Mouse (Mus musculus): ENCODE results near the gene Tenm4. TPM values are rescaled to one million over a fixed set of nuclear protein-coding genes. Genes with fewer than 3 reads are reported as not detected.

Tenm4 gene
- polyA plus RNA-seq, 1 experiment from 2014 or later: 5.4 TPM

DNA sequence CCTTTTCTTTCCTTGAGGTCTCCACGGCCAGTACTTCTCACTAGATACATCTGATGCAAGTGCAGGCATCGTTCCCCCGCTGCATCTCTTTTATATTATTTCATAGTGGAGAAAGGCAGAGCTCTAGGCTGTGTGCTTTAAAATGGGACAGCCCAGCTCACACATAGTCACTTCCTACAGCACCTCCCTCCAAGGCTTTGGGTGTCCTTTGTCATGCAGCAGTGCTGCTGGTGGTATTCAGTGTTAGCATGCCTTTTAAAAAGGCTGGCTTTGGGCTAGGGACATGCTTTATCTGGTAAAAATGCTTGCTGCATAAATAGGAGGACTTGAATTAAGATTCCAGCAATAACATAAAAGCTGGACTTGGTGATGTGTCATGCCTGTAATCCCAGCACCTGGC is 499.0 kb downstream of the Tenm4 start:
- DNase-seq (ENCODE audit: low read depth, low spot score) (no peak), ATAC-seq (no peak)
- no peaks in the 10 kb centered on the region for H3K27me3 ChIP-seq
- in situ Hi-C loops (cut with MboI; ENCODE audit: low pct_unique_long_range_greater_than_20kb): no loop called here
- no peak for TF ChIP-seq CTCF (IDR thresholded peaks at IDR 0.05)
- CTCF ChIA-PET: interaction anchor here (1.1 to 2.1 kb wide), 3 partner anchors 9 to 244 kb away, joined by 3 to 5 read pairs (median 4); no protein-coding TSS in a partner anchor
- POLR2A ChIA-PET: no interaction called here

GRCm38 (mm10) chr7:96672322-96672914 is 501.4 kb downstream of the Tenm4 start:
- DNase-seq (ENCODE audit: low read depth, low spot score) (peak; percentile 41), ATAC-seq (peak; percentile 37)
- H3K27me3 ChIP-seq: no peaks in the 10 kb centered on the region
- ChIA-PET POLR2A (interaction anchor here (0.6 to 0.7 kb wide), 2 partner anchors 86 to 97 kb away, joined by 3 read pairs; no protein-coding TSS in a partner anchor), CTCF (interaction anchor here (1.5 to 2.1 kb wide), 2 partner anchors 239 to 242 kb away, joined by 3 to 5 read pairs; no protein-coding TSS in a partner anchor)
- in situ Hi-C loops (cut with MboI; ENCODE audit: low pct_unique_long_range_greater_than_20kb): no loop called here
- TF ChIP-seq CTCF (IDR thresholded peaks at IDR 0.05): no peak

DNA sequence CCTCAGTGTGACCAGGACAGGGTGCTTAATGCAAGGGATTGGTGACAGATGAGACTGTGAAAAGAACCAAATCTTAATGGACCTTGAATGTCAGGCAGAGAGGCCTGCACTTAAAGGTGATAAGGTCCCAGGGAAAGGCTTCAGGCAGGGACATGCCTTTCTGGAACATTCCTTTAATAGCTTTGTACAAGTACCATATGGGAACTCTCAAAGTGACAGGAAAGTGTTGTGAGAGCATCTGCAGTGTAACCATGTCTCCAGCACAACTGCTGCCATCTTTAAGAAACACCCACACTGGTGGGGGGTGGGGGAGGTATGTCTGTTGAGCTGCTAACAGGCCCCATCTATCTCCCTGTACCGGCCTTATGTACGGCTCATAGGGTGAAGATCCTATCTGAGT is 506.0 kb downstream of the Tenm4 start:
- POLR2A ChIA-PET: no interaction called here
- in situ Hi-C loops (cut with MboI; ENCODE audit: low pct_unique_long_range_greater_than_20kb): no loop called here
- ATAC-seq: no peak
- CTCF ChIA-PET: interaction anchor here (1.7 kb wide), 1 partner anchor 20 kb away, joined by 6 read pairs; no protein-coding TSS in a partner anchor
- TF ChIP-seq CTCF (IDR thresholded peaks at IDR 0.05): no peak
- no peak for DNase-seq (ENCODE audit: low read depth, low spot score)
- H3K27me3 ChIP-seq: no peaks in the 10 kb centered on the region

GRCm38 (mm10) chr7:96678236-96678635 is 507.2 kb downstream of the Tenm4 start:
- no peak for ATAC-seq
- CTCF ChIA-PET: no interaction called here
- POLR2A ChIA-PET: no interaction called here
- TF ChIP-seq CTCF (IDR thresholded peaks at IDR 0.05): no peak
- in situ Hi-C loops (cut with MboI; ENCODE audit: low pct_unique_long_range_greater_than_20kb): no loop called here
- DNase-seq (ENCODE audit: low read depth, low spot score): no peak
- no peaks in the 10 kb centered on the region for H3K27me3 ChIP-seq

DNA sequence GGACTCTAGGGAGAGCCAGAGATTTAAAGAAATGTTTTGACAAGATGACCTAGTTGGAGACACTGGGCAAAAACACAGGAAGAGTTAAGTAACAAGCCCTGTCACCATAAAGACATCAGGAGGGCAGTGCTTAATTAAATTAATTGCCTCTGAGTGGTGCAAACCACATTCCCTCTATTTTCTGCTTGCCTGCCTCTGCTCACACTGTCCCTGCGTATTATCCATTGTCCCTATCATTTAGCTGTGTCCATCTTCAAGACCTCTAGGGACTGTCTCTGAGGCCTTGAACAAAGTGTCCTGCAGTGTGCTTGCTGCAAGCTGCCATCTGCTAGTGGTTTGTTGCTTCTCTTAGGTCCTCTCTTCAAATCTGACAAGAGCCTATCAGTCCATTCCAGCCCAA is 508.7 kb downstream of the Tenm4 start:
- no peak for DNase-seq (ENCODE audit: low read depth, low spot score)
- ChIA-PET CTCF (interaction anchor here (1.0 to 1.1 kb wide), 2 partner anchors 8 to 11 kb away, joined by 3 read pairs; no protein-coding TSS in a partner anchor), POLR2A (no interaction called here)
- TF ChIP-seq CTCF (IDR thresholded peaks at IDR 0.05): no peak
- in situ Hi-C loops (cut with MboI; ENCODE audit: low pct_unique_long_range_greater_than_20kb): no loop called here
- H3K27me3 ChIP-seq: no peaks in the 10 kb centered on the region
- ATAC-seq: no peak

- POLR2A ChIA-PET: no interaction called here
- CTCF ChIA-PET: interaction anchor here (0.5 to 1.1 kb wide), 3 partner anchors 8 to 1010 kb away, joined by 3 read pairs; no protein-coding TSS in a partner anchor
- TF ChIP-seq CTCF (IDR thresholded peaks at IDR 0.05): no peak
- DNase-seq (ENCODE audit: low read depth, low spot score) (no peak), ATAC-seq (no peak)
- in situ Hi-C loops (cut with MboI; ENCODE audit: low pct_unique_long_range_greater_than_20kb): no loop called here
- H3K27me3 ChIP-seq: no peaks in the 10 kb centered on the region
Observed at GRCm38 (mm10) chr7:96680405-96680804, 509.4 kb downstream of the Tenm4 start.

DNA sequence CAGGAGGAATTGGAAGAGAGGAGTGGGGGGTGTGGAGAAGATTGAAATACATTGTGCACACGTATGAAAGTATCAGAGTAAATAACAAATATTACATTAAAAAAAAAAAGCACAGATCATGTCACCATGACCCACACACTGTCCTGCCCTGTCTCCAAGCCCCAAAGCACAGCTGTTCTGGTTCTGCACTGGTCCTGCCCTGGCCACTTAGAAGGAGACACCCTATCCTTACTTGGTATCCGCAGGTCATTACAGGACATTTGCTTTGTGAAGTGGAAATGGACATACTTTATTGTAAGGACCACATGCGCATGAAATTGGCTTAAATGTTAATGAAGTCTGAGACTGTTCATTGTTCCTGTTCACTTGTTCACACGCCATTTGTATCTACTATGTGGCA is 510.8 kb downstream of the Tenm4 start:
- ATAC-seq (no peak), DNase-seq (ENCODE audit: low read depth, low spot score) (no peak)
- ChIA-PET CTCF (interaction anchor here (1.7 kb wide), 1 partner anchor 14 kb away, joined by 4 read pairs; no protein-coding TSS in a partner anchor), POLR2A (no interaction called here)
- H3K27me3 ChIP-seq: no peaks in the 10 kb centered on the region
- TF ChIP-seq CTCF (IDR thresholded peaks at IDR 0.05): no peak
- in situ Hi-C loops (cut with MboI; ENCODE audit: low pct_unique_long_range_greater_than_20kb): no loop called here

GRCm38 (mm10) chr7:96688141-96688540 is 517.1 kb downstream of the Tenm4 start:
- ChIA-PET POLR2A (interaction anchor here (0.5 kb wide), 1 partner anchor 53 kb away, joined by 3 read pairs; no protein-coding TSS in a partner anchor), CTCF (interaction anchor here (1.1 kb wide), 1 partner anchor 8 kb away, joined by 3 read pairs; no protein-coding TSS in a partner anchor)
- no peak for ATAC-seq

GRCm38 (mm10) chr7:96701097-96701845 is 530.2 kb downstream of the Tenm4 start:
- in situ Hi-C loops (cut with MboI; ENCODE audit: low pct_unique_long_range_greater_than_20kb): no loop called here
- ATAC-seq: no peak
- no peaks in the 10 kb centered on the region for H3K27me3 ChIP-seq
- ChIA-PET POLR2A (interaction anchor here (0.6 kb wide), 1 partner anchor 239 kb away, joined by 4 read pairs; no protein-coding TSS in a partner anchor), CTCF (no interaction called here)
- TF ChIP-seq CTCF (IDR thresholded peaks at IDR 0.05): no peak
- DNase-seq (ENCODE audit: low read depth, low spot score): no peak

More at GRCm38 (mm10) chr7:96688141-96688540, 517.1 kb downstream of the Tenm4 start:
- H3K27me3 ChIP-seq: no peaks in the 10 kb centered on the region
- no peak for DNase-seq (ENCODE audit: low read depth, low spot score)
- TF ChIP-seq CTCF (IDR thresholded peaks at IDR 0.05): no peak
- in situ Hi-C loops (cut with MboI; ENCODE audit: low pct_unique_long_range_greater_than_20kb): no loop called here

- DNase-seq (ENCODE audit: low read depth, low spot score) (no peak), ATAC-seq (no peak)
- no peak for TF ChIP-seq CTCF (IDR thresholded peaks at IDR 0.05)
- no peaks in the 10 kb centered on the region for H3K27me3 ChIP-seq
- ChIA-PET POLR2A (no interaction called here), CTCF (no interaction called here)
- in situ Hi-C loops (cut with MboI; ENCODE audit: low pct_unique_long_range_greater_than_20kb): no loop called here
Observed at GRCm38 (mm10) chr7:96703958-96704357, 532.9 kb downstream of the Tenm4 start.

Data from Patski (cell line).